In genomic region chr3:144697154-144697553, GRCm38 (mm10) we compare ENCODE assay signal across 24 mouse cellular contexts. TPM values are rescaled to one million over a fixed set of nuclear protein-coding genes. Genes with fewer than 3 reads are reported as not detected.
DNase-seq lines count a peak whose midpoint lies in the region; ATAC-seq and TF ChIP-seq lines count a peak whose summit lies in the region.
"Had no signal": no experiment of that assay in that cellular context is flagged by ENCODE, and none has a peak within 500 bp of the region (broad histone marks: within the 10 kb centered on the region; RNA-seq: fewer than 3 reads in every experiment).

No protein-coding gene starts in this region.

- peaks cover 4 to 33% of the 10 kb centered on the region in 2 experiments; a peak in 3 of 4 replicates for H3K4me1 ChIP-seq in CH12.LX (ENCODE audit: control insufficient read depth in 1 of 2, insufficient read depth in 2 of 2)
- peaks cover 11% of the 10 kb centered on the region for H3K4me1 ChIP-seq in brown adipose tissue, adult 24 weeks (ENCODE audit: control insufficient read depth, insufficient read depth, insufficient read length, low read length)
- H3K4me1 ChIP-seq: hindbrain, embryonic 13.5 days; intestine, embryonic 15.5 days; neural tube, embryonic 15.5 days had no signal

- in situ Hi-C loops in CH12.LX (cut with MboI; ENCODE audit: low pct_ligation_motif_present, low pct_unique_long_range_greater_than_20kb, low sequenced_read_pairs): no loop called here

- no peak for DNase-seq in gastrocnemius, adult 2 months
- DNase-seq in gastrocnemius, adult 8-10 months (ENCODE audit: low spot score in 2 of 2): no peak
- peak; percentile 29 for DNase-seq in CH12.LX (ENCODE audit: extremely low read depth)
- no peak for DNase-seq in layer of hippocampus, adult 2 months (ENCODE audit: low spot score in 2 of 2)
- DNase-seq in lung, postnatal 25 days (ENCODE audit: low spot score): no peak
- no peak for DNase-seq in cerebellum, adult 9-11 months
- DNase-seq: adrenal gland, postnatal 36 days; cerebellum, adult 18-20 months; cerebellum, postnatal 25 days; gastrocnemius, postnatal 25 days; kidney, adult 8-10 months; liver, embryonic 13.5 days; lung, embryonic 14.5 days; lung, postnatal 4 days; right cerebral cortex, adult 18-20 months; thymus, adult 2 months had no signal

- H3K27ac ChIP-seq in gastrocnemius, adult 2 months: peak overlapping the region; percentile 77
- H3K27ac ChIP-seq in CH12.LX (ENCODE audit: insufficient read depth, low read depth): no peak overlapping the region
- H3K27ac ChIP-seq in brown adipose tissue, adult 24 weeks (replicated peaks; ENCODE audit: low read depth, low read length): 0 out of 2 replicates have a peak overlapping the region, but pooled peaks have one; percentile 16
- no peak overlapping the region for H3K27ac ChIP-seq in layer of hippocampus, adult 2 months
- H3K27ac ChIP-seq: hindbrain, embryonic 13.5 days; intestine, embryonic 15.5 days; liver, embryonic 13.5 days; neural tube, embryonic 15.5 days; stomach, postnatal 0 days had no signal

- no peak for TF ChIP-seq RAD21 in CH12.LX (IDR thresholded peaks at IDR 0.05; ENCODE audit: low read depth, low read length)

- no peak overlapping the region for H3K9ac ChIP-seq in CH12.LX (ENCODE audit: insufficient read depth, low read depth)
- H3K9ac ChIP-seq: hindbrain, embryonic 13.5 days; intestine, embryonic 15.5 days; liver, embryonic 13.5 days; lung, embryonic 14.5 days; neural tube, embryonic 15.5 days had no signal

- H3K4me2 ChIP-seq in CH12.LX (ENCODE audit: insufficient read depth, low read depth, poor library complexity, severe bottlenecking): no peak overlapping the region
- H3K4me2 ChIP-seq: hindbrain, embryonic 13.5 days; intestine, embryonic 15.5 days; liver, embryonic 13.5 days; lung, embryonic 14.5 days; midbrain, embryonic 11.5 days; neural tube, embryonic 15.5 days had no signal

- no peak overlapping the region for H3K4me3 ChIP-seq in gastrocnemius, adult 2 months
- H3K4me3 ChIP-seq in CH12.LX (replicated peaks in 1 of 3; ENCODE audit: low read depth in 2 of 3, low read length in 2 of 3, poor library complexity in 1 of 3): no peak overlapping the region
- no peak overlapping the region for H3K4me3 ChIP-seq in brown adipose tissue, adult 24 weeks (ENCODE audit: insufficient read depth, low read depth, low read length)
- no peak overlapping the region for H3K4me3 ChIP-seq in layer of hippocampus, adult 2 months
- H3K4me3 ChIP-seq: hindbrain, embryonic 13.5 days; intestine, embryonic 15.5 days; liver, embryonic 13.5 days; neural tube, embryonic 15.5 days had no signal

- H3K36me3 ChIP-seq in CH12.LX (replicated peaks in 1 of 2; ENCODE audit: control insufficient read depth in 1 of 2, insufficient read depth in 1 of 2, low read length in 1 of 2): peaks cover 57 to 77% of the 10 kb centered on the region in 2 experiments

- peak; percentile 42 for ATAC-seq in megakaryocyte progenitor cell, adult 5-6 weeks (replicated peaks; ENCODE audit: poor library complexity)
- ATAC-seq: forebrain, embryonic 16.5 days; intestine, embryonic 15.5 days had no signal

- no peaks in the 10 kb centered on the region for H3K9me3 ChIP-seq in CH12.LX (replicated peaks; ENCODE audit: low read length)
- H3K9me3 ChIP-seq: hindbrain, embryonic 13.5 days; intestine, embryonic 15.5 days; liver, embryonic 13.5 days; neural tube, embryonic 15.5 days had no signal

- TF ChIP-seq EP300 in CH12.LX (IDR thresholded peaks at IDR 0.05; ENCODE audit: low read length): no peak

- intact Hi-C loops in gastrocnemius, adult 2 months (cut with DNase I): no loop called here

- dilution Hi-C loops in CH12.LX (cut with MboI; ENCODE audit: extremely low pct_ligation_motif_present, extremely low pct_unique_long_range_greater_than_20kb, low sequenced_read_pairs): no loop called here

- H3K27me3 ChIP-seq in CH12.LX (replicated peaks): no peaks in the 10 kb centered on the region
- H3K27me3 ChIP-seq: hindbrain, embryonic 13.5 days; intestine, embryonic 15.5 days; liver, embryonic 13.5 days; neural tube, embryonic 15.5 days had no signal

- TF ChIP-seq POLR2A in CH12.LX (IDR thresholded peaks at IDR 0.05; ENCODE audit: low read depth, low read length): no peak

- H3K79me2 ChIP-seq in CH12.LX (replicated peaks; ENCODE audit: control insufficient read depth, extremely low read depth, insufficient read depth, poor library complexity, severe bottlenecking): no peaks in the 10 kb centered on the region

- no peak for TF ChIP-seq CTCF in gastrocnemius, adult 2 months (IDR thresholded peaks at IDR 0.05)
- no peak for TF ChIP-seq CTCF in CH12.LX (conservative IDR thresholded peaks at IDR 0.05 in 1 of 2, IDR thresholded peaks at IDR 0.05 in 1 of 2; ENCODE audit: low read depth in 2 of 2, low read length in 2 of 2)
- no peak for TF ChIP-seq CTCF in layer of hippocampus, adult 2 months (conservative IDR thresholded peaks at IDR 0.05)

TF ChIP-seq in CH12.LX, 34 proteins besides CTCF, POLR2A, EP300 and RAD21:
- peak; percentile 45; the same call in 1 of the 2 replicates for TF ChIP-seq ETS1 (conservative IDR thresholded peaks at IDR 0.05; ENCODE audit: low read depth, low read length)
- TF ChIP-seq TCF12 (IDR thresholded peaks at IDR 0.05; ENCODE audit: low read depth, low read length): no peak
- TF ChIP-seq ZNF384 (IDR thresholded peaks at IDR 0.05; ENCODE audit: low read depth, low read length): peak; percentile 98
- TF ChIP-seq GABPA (IDR thresholded peaks at IDR 0.05; ENCODE audit: insufficient replicate concordance, low read depth, low read length): no peak
- TF ChIP-seq BHLHE40 (IDR thresholded peaks at IDR 0.05; ENCODE audit: low read depth, low read length): peak; percentile 94
- TF ChIP-seq SMC3 (IDR thresholded peaks at IDR 0.05; ENCODE audit: low read depth, low read length): no peak
- no peak for TF ChIP-seq NRF1 (IDR thresholded peaks at IDR 0.05; ENCODE audit: low read depth, low read length)
- no peak for TF ChIP-seq UBTF (IDR thresholded peaks at IDR 0.05; ENCODE audit: low read depth, low read length)
- no peak for TF ChIP-seq RCOR1 (conservative IDR thresholded peaks at IDR 0.05; ENCODE audit: low read depth, low read length)
- no peak for TF ChIP-seq USF1 (IDR thresholded peaks at IDR 0.05; ENCODE audit: low read depth, low read length)
- no peak for TF ChIP-seq ZC3H11A (IDR thresholded peaks at IDR 0.05; ENCODE audit: low read depth, low read length)
- TF ChIP-seq ZMIZ1 (IDR thresholded peaks at IDR 0.05; ENCODE audit: low read depth, low read length): no peak
- TF ChIP-seq NELFE (IDR thresholded peaks at IDR 0.05; ENCODE audit: low read depth, low read length): no peak
- TF ChIP-seq JUN (IDR thresholded peaks at IDR 0.05; ENCODE audit: insufficient read depth, low read depth, low read length): no peak
- TF ChIP-seq PAX5 (IDR thresholded peaks at IDR 0.05; ENCODE audit: low read length): no peak
- no peak for TF ChIP-seq KAT2A (IDR thresholded peaks at IDR 0.05; ENCODE audit: insufficient replicate concordance, low read length)
- TF ChIP-seq ELF1 (IDR thresholded peaks at IDR 0.05; ENCODE audit: low read depth, low read length): no peak
- TF ChIP-seq MAZ (IDR thresholded peaks at IDR 0.05; ENCODE audit: low read depth, low read length): 0 out of 2 replicates have a peak, but pooled peaks have one; percentile 19
- 0 out of 2 replicates have a peak, but pooled peaks have one; percentile 37 for TF ChIP-seq MXI1 (IDR thresholded peaks at IDR 0.05; ENCODE audit: low read depth, low read length)
- no peak for TF ChIP-seq ZKSCAN1 (IDR thresholded peaks at IDR 0.05; ENCODE audit: borderline replicate concordance, low read depth, low read length)
- no peak for TF ChIP-seq MAFK (IDR thresholded peaks at IDR 0.05; ENCODE audit: insufficient replicate concordance, low read length)
- TF ChIP-seq E2F4 (IDR thresholded peaks at IDR 0.05; ENCODE audit: insufficient replicate concordance, low read depth, low read length): no peak
- TF ChIP-seq MAX (IDR thresholded peaks at IDR 0.05; ENCODE audit: low read length): no peak
- no peak for TF ChIP-seq CHD2 (IDR thresholded peaks at IDR 0.05; ENCODE audit: low read length)
- TF ChIP-seq JUND (conservative IDR thresholded peaks at IDR 0.05; ENCODE audit: low read depth, low read length): no peak
- TF ChIP-seq MYC (IDR thresholded peaks at IDR 0.05; ENCODE audit: low read depth, low read length): 0 out of 2 replicates have a peak, but pooled peaks have one; percentile 35
- no peak for TF ChIP-seq TBP (conservative IDR thresholded peaks at IDR 0.05; ENCODE audit: low read depth, low read length)
- no peak for TF ChIP-seq MEF2A (IDR thresholded peaks at IDR 0.05; ENCODE audit: borderline replicate concordance, low read depth, low read length)
- no peak for TF ChIP-seq POLR2AphosphoS2 (IDR thresholded peaks at IDR 0.05; ENCODE audit: low read depth, low read length)
- no peak for TF ChIP-seq CHD1 (IDR thresholded peaks at IDR 0.05; ENCODE audit: low read depth, low read length)
- no peak for TF ChIP-seq IRF4 (IDR thresholded peaks at IDR 0.05; ENCODE audit: low read depth, low read length)
- TF ChIP-seq SIN3A (IDR thresholded peaks at IDR 0.05; ENCODE audit: low read length): no peak
- no peak for TF ChIP-seq HCFC1 (IDR thresholded peaks at IDR 0.05; ENCODE audit: low read depth, low read length)
- no peak for TF ChIP-seq USF2 (conservative IDR thresholded peaks at IDR 0.05; ENCODE audit: low read depth, low read length)
TF ChIP-seq in CH12.LX: peak in this region for 6.

RNA-seq across cellular contexts. Expression of gene Sh3glb1, which starts 23.0 kb away (rescaled TPM):
- total RNA-seq in gastrocnemius, adult 2 months (2021): 100 to 1,000 TPM; 328 to 379 TPM
- 100 to 1,000 TPM; 304 to 397 (median 329) TPM for total RNA-seq in gastrocnemius, adult 8-10 months (2022)
- 52.0 and 58.4 TPM in 2 replicates for total RNA-seq in CH12.LX (2012; rRNA removed)
- 112 and 115 TPM in 2 replicates for total RNA-seq in CH12.LX (2014; rRNA removed)
- 171 and 189 TPM in 2 replicates for polyA plus RNA-seq in CH12.LX (2012; ENCODE audit: insufficient read length, low read depth)
- polyA plus RNA-seq in brown adipose tissue, adult 24 weeks (2012; ENCODE audit: insufficient read depth, insufficient read length, missing spikeins): 539 and 866 TPM in 2 replicates
- total RNA-seq in megakaryocyte progenitor cell, adult 5-6 weeks (2015): 54.3 and 70.0 TPM in 2 replicates
- total RNA-seq in megakaryocyte progenitor cell, adult 5-6 weeks (2017): 25.5 and 30.3 TPM in 2 replicates
- 10 to 100 TPM; 51.9 to 52.3 TPM for total RNA-seq in layer of hippocampus, adult 2 months (2021)

Comparison
In these comparisons a context has a peak if more than half of its experiments do, and no peak if none do; other contexts are left out.
1. H3K27ac ChIP-seq: peak in gastrocnemius, adult 2 months (single experiment) and brown adipose tissue, adult 24 weeks (single experiment); none in CH12.LX (single experiment) and layer of hippocampus, adult 2 months (single experiment).